Mouse (Mus musculus): ENCODE measurements around the gene Ern2.

Ern2 gene

GRCm38 (mm10) chr7:122186043-122186442 lies at the start of gene Ern2:
Gene Ern2, minus strand, starts transcription at chr7:122186207.
- no peak for DNase-seq

DNA sequence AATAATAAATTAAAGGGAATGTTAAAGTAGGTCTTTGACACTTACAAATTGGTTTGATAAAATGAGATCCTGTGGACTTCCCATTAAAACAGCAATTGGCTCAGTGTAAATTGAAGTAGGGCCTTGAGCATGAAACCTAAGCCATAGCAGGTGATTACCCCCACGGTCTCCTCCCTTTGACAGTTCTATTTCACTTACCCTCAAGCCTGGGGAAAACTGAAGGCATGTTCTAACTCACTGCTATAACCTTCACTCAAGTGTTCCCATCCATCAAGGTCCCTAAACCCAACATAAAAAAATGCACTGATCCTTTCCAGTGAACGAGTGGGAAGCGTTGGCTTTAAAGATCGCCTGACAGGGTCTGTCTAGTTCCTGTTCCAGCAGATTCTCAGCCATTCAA lies 44.9 kb upstream of the Ern2 start:
- DNase-seq = no peak

DNA sequence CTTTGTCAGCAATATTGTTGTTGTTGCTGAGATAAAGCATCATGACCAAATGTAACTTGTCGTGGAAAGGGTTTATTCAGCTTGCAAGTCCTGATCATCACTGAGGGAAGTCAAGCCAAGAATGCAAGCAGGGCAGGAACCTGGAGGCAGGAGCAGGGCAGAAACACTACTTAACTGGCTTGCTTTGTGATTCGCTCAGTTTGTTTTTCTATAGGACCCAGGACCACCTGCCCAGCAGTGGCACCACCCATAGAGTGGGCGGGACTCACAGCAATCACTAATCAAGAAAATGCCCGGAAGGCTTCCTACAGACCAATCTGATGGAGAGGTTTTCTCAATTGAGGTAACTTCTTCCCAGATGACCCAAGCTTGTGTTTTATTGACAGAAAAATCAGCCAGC lies 43.9 kb upstream of the Ern2 start:
- DNase-seq = no peak

GRCm38 (mm10) chr7:122229306-122229705 lies 43.3 kb upstream of the Ern2 start:
- DNase-seq = no peak

GRCm38 (mm10) chr7:122226744-122227143 lies 40.7 kb upstream of the Ern2 start:
- no peak for DNase-seq

- no peak for DNase-seq
Measured at GRCm38 (mm10) chr7:122226020-122226742, 40.2 kb upstream of the Ern2 start.

DNA sequence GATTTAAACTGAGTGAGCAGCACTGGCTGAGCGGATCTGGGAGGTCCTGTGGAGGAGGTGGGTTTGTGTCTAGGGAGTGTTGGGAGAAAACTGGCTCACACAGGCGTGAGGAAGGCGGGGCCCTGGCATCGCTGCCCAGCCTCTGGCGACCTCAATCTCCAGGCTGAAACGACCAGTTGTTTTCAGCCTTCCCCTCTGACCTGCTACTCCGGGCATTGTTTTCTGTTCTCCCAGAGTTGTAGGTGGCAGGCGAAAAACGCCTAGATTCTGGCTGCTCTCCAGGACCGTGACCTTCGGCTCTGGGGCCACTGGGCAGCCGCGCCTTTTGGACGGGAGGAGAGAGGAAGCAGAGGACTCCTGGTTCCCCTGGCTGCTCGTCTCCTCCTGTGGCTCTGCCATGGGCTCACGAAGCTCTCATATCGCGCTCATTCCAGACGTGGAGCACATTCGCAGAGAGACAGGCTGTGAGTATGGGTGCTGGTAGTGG lies 33.4 kb upstream of the Ern2 start, which contains the start of gene Chp2:
Chp2 (plus strand) TSS at position 182 of the 487 bp plus-strand sequence.
- DNase-seq = peak; percentile 32

- no peak for DNase-seq
Measured at GRCm38 (mm10) chr7:122208276-122209021, 22.4 kb upstream of the Ern2 start.

DNA sequence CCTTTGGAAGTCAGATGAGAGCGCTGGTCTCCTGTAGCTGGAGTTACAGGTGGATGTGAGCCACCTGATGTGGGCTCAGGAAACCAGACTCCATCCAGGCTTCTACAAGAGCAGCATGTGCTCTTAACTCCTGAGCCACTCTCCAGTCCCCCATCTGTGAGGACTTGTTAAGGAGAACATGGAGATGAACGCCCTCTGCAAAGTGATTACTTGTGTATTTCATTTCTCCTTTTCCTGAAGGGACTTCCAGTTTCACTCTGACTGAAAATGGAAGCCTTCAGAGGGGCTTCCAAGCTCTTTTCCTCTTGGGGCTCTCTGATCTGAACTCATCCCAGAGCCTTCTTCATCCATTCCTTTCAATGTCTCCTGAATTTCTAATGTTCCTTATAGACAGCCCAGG lies 20.1 kb upstream of the Ern2 start:
- no peak for DNase-seq

DNA sequence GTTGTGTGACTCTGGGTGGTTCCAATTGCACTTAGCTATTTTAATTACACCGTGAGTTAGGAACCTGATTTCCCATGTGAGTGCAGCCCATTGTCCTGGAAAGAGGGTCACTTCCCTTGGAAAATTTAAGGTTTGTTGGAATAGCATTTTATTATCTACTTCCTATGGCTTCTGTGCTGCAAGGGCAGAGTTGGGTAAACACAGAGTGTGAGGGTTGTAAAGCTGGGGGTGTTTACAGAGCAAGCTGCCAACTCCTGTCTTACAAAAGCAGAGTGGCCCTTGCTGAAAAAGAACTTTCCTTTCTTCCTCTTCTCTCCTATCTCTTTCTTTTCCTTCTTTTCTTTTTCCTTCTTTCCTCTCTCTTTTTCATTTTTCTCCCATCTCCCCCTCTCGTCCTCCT lies 17.9 kb upstream of the Ern2 start:
- no peak for DNase-seq

DNA sequence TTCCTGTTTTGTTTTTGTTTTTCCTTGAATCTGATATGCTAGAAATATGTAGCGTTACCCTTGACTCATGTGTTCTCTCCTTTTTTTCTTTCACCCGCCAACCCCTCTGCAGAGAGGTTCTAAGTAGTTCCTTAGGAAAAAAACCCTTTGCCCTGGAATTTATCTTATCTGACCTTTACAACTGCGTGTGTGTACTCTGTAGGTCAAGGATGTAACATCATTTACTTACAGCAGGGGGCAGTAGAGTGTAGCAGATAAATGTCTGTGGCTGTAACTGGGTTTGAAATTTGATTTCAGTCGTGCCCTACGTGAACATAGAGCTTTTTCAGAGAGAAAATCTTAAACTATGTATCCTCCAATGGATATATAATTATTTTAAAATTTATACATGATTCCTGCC lies 13.3 kb upstream of the Ern2 start:
- peak; percentile 49 for DNase-seq

GRCm38 (mm10) chr7:122197306-122197705 lies 11.3 kb upstream of the Ern2 start:
- peak; percentile 77 for DNase-seq

- DNase-seq = peak; percentile 63
Measured at GRCm38 (mm10) chr7:122196771-122197170, 10.8 kb upstream of the Ern2 start.

GRCm38 (mm10) chr7:122193919-122194318 lies 7.9 kb upstream of the Ern2 start:
- peak; percentile 29 for DNase-seq

- no peak for DNase-seq
Measured at GRCm38 (mm10) chr7:122191097-122191496, 5.1 kb upstream of the Ern2 start.

DNA sequence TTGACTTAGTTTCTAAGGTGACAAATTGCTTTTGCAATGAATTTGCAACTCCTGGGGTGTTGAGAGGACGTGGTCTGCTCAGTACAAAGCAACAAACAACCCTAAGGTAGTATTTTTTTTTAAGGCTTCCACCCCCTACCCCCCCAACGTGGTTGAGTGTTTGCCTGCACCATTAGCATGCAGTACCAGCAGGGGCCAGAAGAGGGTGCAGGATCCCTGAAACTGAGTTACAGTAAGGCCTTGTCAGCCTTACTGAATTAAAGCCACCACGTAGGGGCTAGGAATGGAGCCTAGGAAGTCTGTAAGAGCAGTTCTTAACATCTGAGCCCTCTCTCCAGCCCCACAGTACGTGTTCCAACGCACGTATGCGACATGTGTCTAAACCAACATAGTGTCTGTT lies 3.5 kb upstream of the Ern2 start:
- peak; percentile 44 for DNase-seq

GRCm38 (mm10) chr7:122184569-122184968 lies 1.4 kb downstream of the Ern2 start:
- DNase-seq = no peak

DNA sequence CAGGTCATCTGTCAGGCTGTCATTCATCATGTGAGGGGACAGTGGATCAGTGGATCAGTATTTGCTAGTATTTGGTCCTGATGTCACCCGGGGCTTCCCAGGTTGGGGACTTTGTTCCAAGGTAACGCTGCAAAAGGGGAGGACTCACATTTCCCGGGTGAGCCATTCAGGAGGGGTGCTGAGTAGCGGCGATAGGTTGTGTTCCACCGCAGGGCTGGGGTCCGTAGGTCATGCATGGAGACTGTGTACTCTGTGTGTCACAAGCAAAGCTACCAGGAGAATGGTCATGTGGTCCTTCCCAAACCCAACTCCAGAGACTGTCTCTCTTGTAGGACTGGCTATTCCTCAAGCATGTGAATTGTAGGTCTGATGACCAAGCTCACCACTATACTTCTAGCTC lies 5.3 kb downstream of the Ern2 start:
- DNase-seq = no peak

- no peak for DNase-seq
Measured at GRCm38 (mm10) chr7:122171613-122172012, 14.4 kb downstream of the Ern2 start.

DNA sequence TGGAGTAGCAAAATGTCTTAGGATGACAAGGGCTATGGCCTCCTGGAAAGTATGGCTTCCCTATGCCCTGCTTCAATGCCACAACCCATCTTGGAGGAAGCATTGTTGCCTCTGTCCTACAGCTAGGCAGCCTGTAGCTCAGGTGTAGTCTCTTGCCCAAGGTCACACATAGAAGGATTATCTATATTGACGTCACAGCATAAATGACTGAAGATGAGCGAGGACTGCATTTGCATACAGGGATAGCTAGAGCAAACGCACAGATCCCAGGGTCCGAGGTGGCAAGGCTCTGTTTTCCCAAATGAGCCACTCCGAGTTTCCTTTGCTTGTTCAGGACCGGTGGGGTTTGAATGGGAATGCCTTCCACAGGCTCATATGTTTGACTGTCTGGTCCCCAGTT lies 15.3 kb downstream of the Ern2 start:
- no peak for DNase-seq

- no peak for DNase-seq
Measured at GRCm38 (mm10) chr7:122167203-122167602, 18.8 kb downstream of the Ern2 start.

DNA sequence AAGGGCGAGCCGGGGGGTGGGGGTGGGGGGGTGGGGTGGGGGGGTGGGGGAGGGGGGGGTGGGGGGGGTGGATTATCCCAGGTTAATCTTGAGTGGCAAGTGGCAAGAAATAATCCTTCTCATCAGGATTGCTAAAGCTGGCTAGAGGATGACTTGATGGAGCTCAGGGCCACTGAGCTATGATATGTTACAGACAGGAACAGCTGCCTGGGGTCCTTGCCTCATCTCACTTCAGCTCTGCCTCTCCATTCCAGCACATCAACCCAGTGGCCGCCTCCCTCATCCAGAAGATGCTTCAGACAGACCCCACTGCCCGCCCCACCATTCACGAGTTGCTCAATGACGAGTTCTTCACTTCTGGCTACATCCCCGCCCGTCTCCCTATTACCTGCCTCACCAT lies 22.2 kb downstream of the Ern2 start:
- no peak for DNase-seq

GRCm38 (mm10) chr7:122160037-122160436 lies 26.0 kb downstream of the Ern2 start:
- no peak for DNase-seq

Measured in kidney, adult 9 months (tissue).